Mouse (Mus musculus): ENCODE measurements at regions not wholly inside any gene's neighbourhood (a gene's known extent, or its start where the extent isn't known, plus 50 kb on each side); places are given as distances from the start of the nearest gene placed in this dataset.
"Not testable (repeated sequence)": the region's sequence is repeated elsewhere in the genome, so short reads cannot be mapped to it uniquely, and the experiment has no call there.

DNA sequence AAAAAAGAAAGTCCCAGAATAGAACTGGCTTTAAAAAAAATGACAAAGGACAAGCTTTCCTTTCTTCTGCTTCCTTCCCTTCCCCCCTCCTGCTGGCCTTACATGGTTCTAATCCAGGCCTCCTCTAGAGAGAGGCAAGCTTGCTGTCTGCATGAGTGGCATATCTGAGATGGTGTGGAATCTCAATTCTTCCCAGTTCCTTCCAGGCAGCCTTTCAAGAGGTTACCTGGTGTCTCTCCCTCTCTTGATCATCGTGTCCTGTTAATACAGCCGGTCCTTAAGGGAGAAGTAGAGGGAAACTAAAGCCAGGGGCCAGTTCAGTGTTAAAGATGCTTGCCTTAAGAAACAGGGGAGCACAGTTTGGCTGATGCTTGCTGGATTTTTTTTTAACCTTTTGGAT lies 607.1 kb upstream of the Clint1 start:
- no peak for ATAC-seq

DNA sequence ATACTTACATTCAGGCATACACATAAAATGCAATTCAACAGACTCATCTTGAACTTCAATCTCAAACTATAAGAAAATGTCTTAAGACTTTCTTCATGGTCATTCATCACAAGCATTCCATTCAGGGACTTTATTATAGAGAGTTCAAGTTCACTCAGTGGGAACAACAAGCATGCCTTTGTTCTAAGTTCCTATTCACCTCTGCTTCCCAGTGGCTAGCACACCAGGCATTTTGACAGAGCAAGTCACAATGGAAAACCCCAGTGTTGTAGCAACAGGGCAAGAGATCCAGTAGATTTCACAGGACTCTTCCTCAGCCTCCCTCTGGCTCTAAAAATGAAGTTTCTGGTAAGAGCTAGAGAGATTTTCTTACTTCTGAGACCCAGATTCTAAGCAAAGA lies 595.8 kb upstream of the Clint1 start:
- ATAC-seq = no peak

DNA sequence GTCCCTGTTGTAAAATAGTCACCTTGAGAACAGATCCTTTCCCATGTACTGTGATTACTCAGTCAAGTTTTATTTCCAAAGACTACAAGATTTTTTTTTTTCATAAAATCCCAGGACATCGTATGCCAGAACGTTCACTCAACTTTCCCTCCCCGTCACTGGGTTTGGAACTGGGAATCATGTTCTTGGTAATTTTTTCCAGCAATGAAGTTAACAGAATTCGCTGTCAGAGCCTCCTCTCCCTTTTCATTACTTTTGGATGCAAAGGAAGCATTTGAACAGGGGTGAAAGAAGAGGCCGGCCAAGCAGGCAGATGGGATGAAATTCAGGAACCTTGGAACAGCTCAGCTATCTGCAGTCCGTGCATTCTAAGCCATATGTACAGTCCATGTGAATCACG lies 589.7 kb upstream of the Clint1 start:
- no peak for ATAC-seq

- ATAC-seq = no peak
Measured at GRCm38 (mm10) chr11:45264001-45264400, 587.9 kb upstream of the Clint1 start.

GRCm38 (mm10) chr11:45265171-45265988 lies 586.5 kb upstream of the Clint1 start:
- ATAC-seq = no peak

DNA sequence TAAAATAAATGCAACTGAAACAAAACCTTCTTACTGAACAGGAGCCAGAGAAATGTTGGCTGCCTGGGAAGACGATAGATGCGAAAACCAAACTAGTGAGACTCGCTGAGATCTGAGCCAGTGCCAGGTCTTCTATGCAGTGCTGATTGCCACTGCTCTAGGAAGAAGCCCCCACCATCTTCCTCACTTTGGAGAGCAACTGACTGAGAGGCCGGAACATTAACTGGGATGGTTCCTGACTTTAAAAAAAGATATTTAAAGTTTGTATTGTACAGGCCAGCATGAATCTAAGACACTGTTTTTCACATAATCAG lies 585.9 kb upstream of the Clint1 start:
- ATAC-seq = no peak

GRCm38 (mm10) chr11:45269215-45269614 lies 582.6 kb upstream of the Clint1 start:
- ATAC-seq = no peak

GRCm38 (mm10) chr11:45271206-45271605 lies 580.6 kb upstream of the Clint1 start:
- ATAC-seq = no peak

DNA sequence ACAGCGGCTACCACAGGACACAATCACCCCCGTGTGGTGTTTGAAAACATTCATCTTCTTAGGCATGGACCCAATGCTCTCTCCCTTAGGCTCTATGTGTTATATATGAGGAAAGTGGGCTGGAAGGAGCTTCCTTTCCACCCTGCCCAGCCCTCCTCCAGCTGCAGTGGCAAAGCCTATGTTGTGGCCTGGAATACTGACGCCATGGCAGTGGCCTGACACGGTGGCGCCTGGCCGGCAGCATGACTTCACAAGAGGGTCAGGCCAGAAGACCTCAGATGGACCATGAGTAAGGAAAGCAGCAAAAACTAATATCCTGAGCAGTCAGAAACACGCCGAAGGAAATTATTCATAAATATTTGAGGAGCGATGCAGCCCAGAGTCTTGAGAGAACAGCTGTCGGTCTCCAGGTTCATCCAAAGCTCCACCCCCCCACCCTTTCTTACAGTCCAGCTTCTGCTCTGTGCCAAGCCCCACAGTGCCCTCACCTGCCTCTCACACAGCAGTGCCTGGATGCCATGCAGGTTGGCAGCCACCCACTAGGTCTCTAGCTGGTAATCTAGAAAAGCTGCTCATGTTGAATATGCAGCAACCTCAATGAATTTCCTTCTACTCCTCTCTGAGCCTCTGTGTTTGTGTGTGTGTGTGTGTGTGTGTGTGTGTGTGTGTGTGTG lies 577.3 kb upstream of the Clint1 start:
- no peak for ATAC-seq

DNA sequence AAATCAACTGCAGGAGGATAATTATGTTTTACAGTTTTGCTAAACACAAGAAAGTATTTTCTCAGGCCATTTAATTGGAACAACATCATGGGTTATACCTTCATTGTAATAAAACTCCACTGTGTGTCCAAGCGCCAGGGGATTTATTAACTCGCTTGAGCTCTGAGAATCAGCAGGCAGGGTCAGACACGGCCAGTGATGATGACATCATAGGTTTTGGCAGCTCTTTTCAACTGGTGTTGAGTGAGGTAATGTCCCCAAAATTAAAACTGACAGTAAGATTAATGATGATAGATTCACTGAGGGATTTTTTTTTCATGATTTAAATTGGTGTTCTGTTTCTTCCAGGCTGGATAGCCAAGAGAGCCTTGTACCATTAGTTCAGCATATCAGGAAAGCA lies 576.7 kb upstream of the Clint1 start:
- ATAC-seq = no peak

- ATAC-seq = no peak
Measured at GRCm38 (mm10) chr11:45296772-45297171, 555.1 kb upstream of the Clint1 start.

DNA sequence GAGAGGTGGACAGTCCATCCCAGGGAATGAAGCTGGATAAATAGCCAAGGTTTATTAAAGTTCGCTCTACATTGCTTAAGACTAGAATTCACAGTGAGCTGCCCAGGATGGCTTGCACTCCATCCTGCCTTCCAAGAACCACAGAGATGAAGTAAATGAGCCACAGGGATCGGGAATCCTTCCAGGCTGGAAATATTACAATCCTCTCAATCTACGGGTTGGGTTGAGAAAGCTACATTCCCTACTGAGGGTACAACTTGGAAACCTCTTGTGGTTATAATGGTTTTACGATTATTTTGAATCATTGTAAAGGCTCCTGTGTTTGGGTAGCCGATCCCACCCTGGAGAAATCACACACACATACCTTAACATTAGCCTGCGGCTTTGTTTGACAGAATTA lies 539.9 kb upstream of the Clint1 start:
- ATAC-seq = no peak

DNA sequence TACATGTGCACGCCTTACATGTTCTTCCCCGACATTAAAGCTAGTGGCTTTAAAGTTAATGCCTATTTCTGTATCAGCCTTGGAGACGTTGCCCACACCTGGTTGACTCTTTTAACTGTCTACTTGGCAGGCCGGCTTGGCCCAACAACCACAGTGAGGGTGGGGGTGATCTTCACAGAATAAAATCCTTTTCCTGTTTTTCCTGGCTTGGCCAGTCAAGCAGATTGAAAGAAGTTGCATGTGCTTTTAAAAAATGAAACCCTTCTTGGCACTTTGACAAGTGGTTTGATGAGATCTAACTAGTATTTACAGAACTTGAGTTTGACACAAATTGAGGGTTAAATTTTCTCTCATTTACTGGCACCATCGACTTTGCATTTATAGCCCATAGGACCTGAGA lies 528.1 kb upstream of the Clint1 start:
- no peak for ATAC-seq

- no peak for ATAC-seq
Measured at GRCm38 (mm10) chr11:45330319-45330718, 521.5 kb upstream of the Clint1 start.

GRCm38 (mm10) chr11:45333756-45334155 lies 518.1 kb upstream of the Clint1 start:
- no peak for ATAC-seq

DNA sequence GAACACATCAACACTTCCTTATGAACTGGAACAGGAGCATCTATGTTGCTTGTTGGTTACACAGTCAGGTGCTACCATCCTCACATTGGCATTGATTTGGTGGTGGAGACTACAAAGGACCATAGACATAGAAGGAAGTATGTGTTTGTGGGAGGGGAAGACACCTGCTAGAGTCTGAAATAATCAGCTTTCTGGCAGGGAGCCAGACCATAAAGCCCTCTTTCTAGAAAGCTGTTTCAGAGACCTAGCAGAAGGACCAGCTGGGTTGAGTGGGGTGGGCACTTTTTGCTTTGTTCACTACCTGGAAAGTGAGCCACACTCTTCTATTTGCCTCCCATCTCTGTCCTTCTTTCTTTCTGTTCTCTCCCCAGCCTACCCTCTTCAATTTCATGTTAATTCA lies 502.5 kb upstream of the Clint1 start:
- no peak for ATAC-seq

DNA sequence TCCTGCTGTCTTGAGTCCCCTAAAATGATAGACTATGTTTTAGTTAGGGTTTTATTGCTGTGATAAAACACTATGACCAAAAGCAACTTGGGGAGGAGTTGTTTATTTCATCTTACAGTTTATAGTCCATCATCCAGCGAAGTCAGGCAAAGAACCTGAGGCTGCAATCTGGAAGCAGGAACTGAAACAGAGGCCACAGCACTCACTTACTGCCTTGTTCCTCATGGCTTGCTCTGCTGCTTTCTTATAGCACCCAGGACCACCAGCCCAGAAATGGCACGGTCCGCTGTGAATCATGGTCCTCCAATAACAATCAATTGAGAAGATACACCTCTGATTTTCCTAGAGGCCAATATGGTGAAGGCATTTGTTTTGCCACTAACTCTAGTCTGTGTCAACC lies 486.5 kb upstream of the Clint1 start:
- no peak for ATAC-seq

GRCm38 (mm10) chr11:45389243-45390146 lies 462.4 kb upstream of the Clint1 start:
- no peak for ATAC-seq

DNA sequence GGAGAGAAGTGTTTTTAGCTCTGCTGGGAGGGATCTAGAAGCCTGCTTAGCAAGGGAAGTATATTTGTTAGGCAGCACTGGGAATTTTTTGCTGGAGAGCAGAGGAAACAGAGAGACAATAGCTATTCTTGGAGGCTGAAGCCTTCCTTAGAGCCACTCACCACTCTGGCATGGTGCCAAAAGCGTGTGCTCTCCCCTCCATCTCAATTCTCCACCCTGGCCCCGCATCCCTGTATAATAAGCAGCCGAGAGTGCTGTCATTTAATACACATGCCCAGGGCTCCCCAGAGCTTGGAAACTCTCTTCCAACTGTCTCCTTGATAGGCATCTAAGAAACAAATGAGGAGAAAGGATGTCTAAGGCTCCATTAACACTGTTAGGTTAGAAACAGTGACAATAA lies 455.8 kb upstream of the Clint1 start:
- ATAC-seq = no peak

GRCm38 (mm10) chr11:45398188-45398587 lies 453.7 kb upstream of the Clint1 start:
- no peak for ATAC-seq

GRCm38 (mm10) chr11:45404377-45405029 lies 447.3 kb upstream of the Clint1 start:
- no peak for ATAC-seq

GRCm38 (mm10) chr11:45424066-45424465 lies 427.8 kb upstream of the Clint1 start:
- ATAC-seq = not testable (repeated sequence)

Data from inflammation-experienced regulatory T-cells, adult 6 months (primary cell).